Mouse (Mus musculus): ENCODE results near the gene Fam107b. TPM values are rescaled to one million over a fixed set of nuclear protein-coding genes. Genes with fewer than 3 reads are reported as not detected.

Gene Fam107b
- polyA plus RNA-seq, 1 experiment from 2014 or later = 31.8 TPM

DNA sequence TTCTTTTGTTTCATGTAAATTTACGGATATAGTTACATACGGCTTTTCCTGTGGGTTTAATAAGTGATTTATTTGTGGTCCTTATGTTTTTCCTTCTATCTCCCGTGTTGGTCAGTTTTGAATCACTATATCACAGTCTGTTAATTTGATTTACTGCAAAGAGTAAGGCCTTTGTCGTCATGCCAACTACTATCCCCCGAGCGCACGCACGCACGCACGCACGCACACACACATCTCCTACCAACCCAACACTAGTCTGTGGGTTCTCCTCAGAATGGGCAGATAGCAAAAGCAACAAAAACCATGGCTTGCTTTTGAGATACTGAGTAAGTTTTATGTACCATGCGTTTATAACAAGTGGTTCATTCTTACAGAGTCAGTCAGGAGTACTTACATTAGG is 168.4 kb downstream of the Fam107b start:
- Histone ChIP-seq H3K36me3 (no peaks in the 10 kb centered on the region), H3K4me2 (no peak overlapping the region), H3K27ac (no peak overlapping the region), H3K9me3 (no peaks in the 10 kb centered on the region), H3K4me3 (no peak overlapping the region), H3K27me3 (no peaks in the 10 kb centered on the region), H3K4me1 (peaks cover 38% of the 10 kb centered on the region), H3K9ac (no peak overlapping the region)
- no peak for ATAC-seq (ENCODE audit: borderline replicate concordance, extremely low read depth, low FRiP score, low TSS enrichment)
- WGBS = 79% methylated on average over 12 of the region's 12 CpGs

DNA sequence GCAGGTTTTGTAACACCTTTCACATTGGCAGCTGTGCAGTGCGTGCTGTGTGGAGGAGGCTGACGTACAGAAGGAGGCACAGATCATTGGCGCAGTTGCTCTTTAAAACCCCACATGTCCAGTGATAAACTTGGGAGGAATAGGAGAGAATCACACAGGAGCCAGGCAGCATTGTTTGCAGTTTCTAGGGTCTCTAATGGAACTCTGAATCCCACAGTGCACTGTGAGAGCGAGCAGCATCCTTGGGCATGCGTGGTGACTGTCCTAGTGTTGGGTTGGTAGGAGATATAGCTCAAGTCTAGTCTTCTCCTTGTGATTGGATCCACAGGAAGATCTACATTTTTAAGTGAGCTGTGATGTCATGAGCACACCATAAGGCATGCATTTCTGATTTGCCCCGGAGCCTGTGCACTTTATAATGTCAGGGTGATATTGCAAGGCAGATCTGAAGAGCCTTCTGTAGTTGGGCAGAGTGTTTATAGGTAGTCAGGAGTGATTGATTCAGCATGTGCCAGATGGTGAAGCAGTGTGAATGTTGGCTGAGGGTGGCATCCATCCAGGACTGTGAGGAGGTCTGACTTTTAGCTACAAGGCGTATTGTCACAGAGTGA is 169.2 kb downstream of the Fam107b start:
- H3K36me3 ChIP-seq = no peaks in the 10 kb centered on the region
- H3K4me2 ChIP-seq = no peak overlapping the region
- no peaks in the 10 kb centered on the region for H3K27me3 ChIP-seq
- H3K27ac ChIP-seq = no peak overlapping the region
- 77% methylated on average over 7 of the region's 7 CpGs for WGBS
- no peaks in the 10 kb centered on the region for H3K9me3 ChIP-seq
- ATAC-seq (ENCODE audit: borderline replicate concordance, extremely low read depth, low FRiP score, low TSS enrichment) = no peak
- peaks cover 38% of the 10 kb centered on the region for H3K4me1 ChIP-seq
- H3K9ac ChIP-seq = no peak overlapping the region
- no peak overlapping the region for H3K4me3 ChIP-seq

DNA sequence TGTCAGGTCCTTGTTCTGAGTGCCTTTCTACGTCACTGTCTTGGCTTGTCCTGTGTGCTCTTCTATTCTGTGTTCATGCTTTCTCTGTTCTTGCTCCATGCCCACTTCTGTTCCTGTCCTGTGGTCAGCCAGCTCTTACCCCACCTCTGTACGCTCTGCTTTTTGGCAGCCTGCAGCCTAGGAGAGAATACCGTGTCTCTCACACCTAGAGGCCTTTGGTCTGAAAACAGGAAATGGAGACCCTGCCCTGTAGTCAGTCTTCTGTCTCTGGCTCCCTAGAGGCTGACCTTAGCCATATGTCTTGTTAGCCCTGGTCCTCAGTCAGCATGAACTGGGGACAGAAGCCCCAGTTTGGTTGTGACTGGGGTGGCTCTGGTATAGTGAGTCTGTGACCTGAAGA is 170.0 kb downstream of the Fam107b start:
- H3K4me1 ChIP-seq = peaks cover 38% of the 10 kb centered on the region
- 69% methylated on average over 3 of the region's 3 CpGs for WGBS
- no peaks in the 10 kb centered on the region for H3K36me3 ChIP-seq
- H3K27me3 ChIP-seq = no peaks in the 10 kb centered on the region
- no peak overlapping the region for H3K9ac ChIP-seq
- H3K9me3 ChIP-seq = no peaks in the 10 kb centered on the region
- H3K4me2 ChIP-seq = no peak overlapping the region
- H3K4me3 ChIP-seq = no peak overlapping the region
- no peak overlapping the region for H3K27ac ChIP-seq
- no peak for ATAC-seq (ENCODE audit: borderline replicate concordance, extremely low read depth, low FRiP score, low TSS enrichment)

DNA sequence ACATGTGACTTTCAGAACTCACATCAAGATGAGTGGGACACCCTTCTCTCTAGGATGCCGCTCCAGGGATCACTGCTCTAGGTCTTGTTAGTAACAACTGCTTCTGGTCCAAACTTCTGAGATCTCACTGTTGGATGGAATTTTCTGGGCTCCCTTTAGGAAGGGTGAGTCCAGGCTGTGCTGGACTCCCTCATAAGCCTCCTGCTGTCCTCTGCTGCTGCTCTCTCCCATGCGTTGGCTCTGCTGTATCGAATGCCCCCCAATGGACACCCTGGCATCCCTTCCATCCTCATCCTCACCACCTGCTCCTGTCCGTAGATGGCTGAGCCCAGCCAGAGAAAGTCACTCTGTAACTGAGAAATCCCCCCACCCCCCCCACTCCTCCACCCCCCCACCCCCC is 170.4 kb downstream of the Fam107b start:
- no peak for ATAC-seq (ENCODE audit: borderline replicate concordance, extremely low read depth, low FRiP score, low TSS enrichment)
- Histone ChIP-seq H3K27me3 (no peaks in the 10 kb centered on the region), H3K9me3 (no peaks in the 10 kb centered on the region), H3K4me1 (peaks cover 40% of the 10 kb centered on the region), H3K4me2 (no peak overlapping the region), H3K4me3 (no peak overlapping the region), H3K9ac (no peak overlapping the region), H3K27ac (no peak overlapping the region), H3K36me3 (no peaks in the 10 kb centered on the region)
- 86% methylated on average over 4 of the region's 4 CpGs for WGBS

DNA sequence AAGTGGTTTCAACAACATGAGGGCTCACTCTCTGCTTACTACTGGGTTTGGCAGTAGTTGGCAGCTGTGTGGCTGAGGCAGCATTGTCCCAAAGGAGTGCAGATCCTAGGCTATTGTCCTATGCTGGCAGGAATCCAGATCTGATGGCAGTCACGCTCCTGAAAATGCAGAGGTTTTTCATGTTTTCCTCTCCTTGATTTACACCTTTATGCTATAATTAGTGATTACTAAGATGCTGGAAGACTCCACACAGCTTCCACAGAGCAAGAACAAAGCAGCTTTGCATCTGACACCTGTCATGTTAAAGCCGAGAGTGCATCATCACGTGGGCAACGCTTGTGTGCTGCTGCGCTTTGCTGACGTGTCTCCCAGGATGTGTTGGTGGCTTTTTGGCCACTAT is 172.2 kb downstream of the Fam107b start:
- no peak overlapping the region for H3K4me2 ChIP-seq
- ATAC-seq (ENCODE audit: borderline replicate concordance, extremely low read depth, low FRiP score, low TSS enrichment) = no peak
- 80% methylated on average over 6 of the region's 6 CpGs for WGBS

DNA sequence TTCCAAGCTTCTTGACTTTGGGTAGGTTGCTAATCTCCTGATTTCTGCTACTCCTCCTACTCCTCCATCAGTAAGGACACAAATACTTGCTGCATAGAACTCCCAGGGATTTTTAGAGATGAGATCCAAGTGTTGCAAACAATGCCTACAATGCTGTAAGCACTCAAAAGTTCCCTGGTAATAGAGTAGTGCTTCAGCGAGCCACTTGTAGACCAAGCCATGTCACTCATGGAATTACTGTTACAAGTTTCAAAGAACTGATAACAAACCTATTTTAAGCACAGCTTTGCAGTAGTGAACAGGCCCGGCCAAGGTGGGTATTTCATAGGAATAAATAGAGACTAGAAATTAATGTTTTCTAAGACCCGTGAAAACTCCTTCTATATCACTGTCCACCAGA is 174.8 kb downstream of the Fam107b start:
- H3K4me3 ChIP-seq = no peak overlapping the region
- peaks cover 25% of the 10 kb centered on the region for H3K4me1 ChIP-seq
- WGBS = 42% methylated on average over 3 of the region's 3 CpGs
- ATAC-seq (ENCODE audit: borderline replicate concordance, extremely low read depth, low FRiP score, low TSS enrichment) = no peak
- no peaks in the 10 kb centered on the region for H3K9me3 ChIP-seq
- no peaks in the 10 kb centered on the region for H3K36me3 ChIP-seq
- no peak overlapping the region for H3K27ac ChIP-seq
- H3K9ac ChIP-seq = no peak overlapping the region
- no peaks in the 10 kb centered on the region for H3K27me3 ChIP-seq
- no peak overlapping the region for H3K4me2 ChIP-seq

More for the DNA sequence above, 172.2 kb downstream of the Fam107b start:
- Histone ChIP-seq H3K9ac (no peak overlapping the region), H3K4me3 (no peak overlapping the region), H3K9me3 (no peaks in the 10 kb centered on the region), H3K4me1 (peaks cover 33% of the 10 kb centered on the region), H3K27ac (no peak overlapping the region), H3K27me3 (no peaks in the 10 kb centered on the region), H3K36me3 (no peaks in the 10 kb centered on the region)

DNA sequence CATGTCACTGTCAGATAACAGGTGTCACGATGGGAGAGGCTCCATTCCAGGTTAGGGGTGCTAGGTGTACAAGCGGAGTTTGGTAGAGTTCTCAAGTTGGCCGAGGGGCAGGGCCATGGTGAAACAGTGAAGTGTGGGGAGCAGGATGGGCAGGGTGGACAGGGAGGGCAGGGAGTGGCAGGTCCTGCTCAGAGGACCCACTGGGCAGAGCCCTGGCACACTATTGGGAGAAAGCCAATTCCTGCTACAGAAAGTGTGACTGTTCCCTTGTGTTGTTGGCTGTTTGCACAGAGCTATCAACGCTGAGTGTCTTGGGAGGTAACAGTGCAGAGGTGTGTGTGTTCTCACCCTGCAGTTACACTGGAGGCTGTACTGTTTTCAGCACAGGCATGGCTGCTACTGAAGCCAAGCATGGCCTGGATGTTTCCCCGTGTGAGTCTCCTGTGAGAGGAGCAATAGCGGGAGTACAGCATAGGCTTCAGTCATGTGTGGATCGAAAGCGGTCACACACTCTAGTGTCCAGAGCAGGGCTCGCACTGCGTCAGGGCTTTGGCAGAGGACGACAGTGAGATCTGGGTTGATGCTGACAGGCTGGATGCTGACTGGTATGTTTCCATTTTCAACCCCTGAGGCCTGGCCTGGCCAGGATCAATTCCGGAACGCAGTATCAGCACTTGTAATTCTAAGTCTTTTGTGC is 175.8 kb downstream of the Fam107b start:
- H3K4me2 ChIP-seq = no peak overlapping the region
- WGBS = 71% methylated on average over 13 of the region's 13 CpGs

DNA sequence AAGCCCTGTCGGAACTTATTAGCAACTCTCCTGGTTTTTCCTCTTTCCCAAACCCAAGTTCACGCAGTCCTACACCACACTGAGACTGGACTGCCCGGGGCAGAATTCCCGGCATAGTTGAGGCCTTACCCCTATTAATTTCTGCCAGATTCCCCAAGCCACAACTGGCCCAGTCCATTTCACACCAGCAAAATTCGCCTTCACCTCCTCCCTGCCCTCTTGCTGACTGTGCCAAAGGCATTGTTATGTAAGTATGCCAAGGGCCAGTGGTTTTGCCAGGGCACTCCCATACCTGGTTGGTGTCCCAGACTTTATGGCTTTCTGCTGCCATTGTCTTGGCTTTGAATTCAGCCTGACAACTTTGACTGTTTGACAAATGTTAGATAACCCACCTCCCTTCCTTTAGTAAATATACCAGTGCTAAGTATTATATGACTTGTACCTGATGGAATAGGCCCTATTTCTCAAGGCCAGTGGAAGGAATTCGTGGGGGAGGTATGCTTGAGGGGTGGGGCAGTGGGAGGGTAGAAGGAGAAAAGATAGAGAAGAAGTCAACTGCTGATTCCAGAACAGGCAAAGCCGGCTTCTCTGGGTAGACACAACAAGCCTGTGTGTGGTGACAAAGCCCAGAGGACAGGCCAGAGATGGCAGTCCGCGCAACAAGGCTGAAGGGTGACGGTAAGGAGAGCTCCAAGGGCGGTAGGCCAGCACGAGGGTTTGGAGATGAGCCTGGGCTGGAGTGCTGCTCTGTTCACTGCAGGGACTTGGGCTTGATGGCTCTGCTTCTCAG is 178.6 kb downstream of the Fam107b start:
- Histone ChIP-seq H3K27me3 (no peaks in the 10 kb centered on the region), H3K4me1 (peaks cover 29% of the 10 kb centered on the region), H3K4me2 (no peak overlapping the region), H3K4me3 (no peak overlapping the region), H3K9ac (no peak overlapping the region), H3K9me3 (no peaks in the 10 kb centered on the region), H3K36me3 (no peaks in the 10 kb centered on the region), H3K27ac (peak overlapping the region; percentile 42; the same call in 1 of the 2 replicates)
- 0 out of 2 replicates have a peak, but pooled peaks have one; percentile 31 for ATAC-seq (ENCODE audit: borderline replicate concordance, extremely low read depth, low FRiP score, low TSS enrichment)
- 46% methylated on average over 12 of the region's 12 CpGs for WGBS

More for the DNA sequence above, 175.8 kb downstream of the Fam107b start:
- Histone ChIP-seq H3K9me3 (no peaks in the 10 kb centered on the region), H3K27me3 (no peaks in the 10 kb centered on the region), H3K9ac (no peak overlapping the region), H3K36me3 (no peaks in the 10 kb centered on the region), H3K4me3 (no peak overlapping the region), H3K27ac (no peak overlapping the region), H3K4me1 (peaks cover 21% of the 10 kb centered on the region)
- no peak for ATAC-seq (ENCODE audit: borderline replicate concordance, extremely low read depth, low FRiP score, low TSS enrichment)

DNA sequence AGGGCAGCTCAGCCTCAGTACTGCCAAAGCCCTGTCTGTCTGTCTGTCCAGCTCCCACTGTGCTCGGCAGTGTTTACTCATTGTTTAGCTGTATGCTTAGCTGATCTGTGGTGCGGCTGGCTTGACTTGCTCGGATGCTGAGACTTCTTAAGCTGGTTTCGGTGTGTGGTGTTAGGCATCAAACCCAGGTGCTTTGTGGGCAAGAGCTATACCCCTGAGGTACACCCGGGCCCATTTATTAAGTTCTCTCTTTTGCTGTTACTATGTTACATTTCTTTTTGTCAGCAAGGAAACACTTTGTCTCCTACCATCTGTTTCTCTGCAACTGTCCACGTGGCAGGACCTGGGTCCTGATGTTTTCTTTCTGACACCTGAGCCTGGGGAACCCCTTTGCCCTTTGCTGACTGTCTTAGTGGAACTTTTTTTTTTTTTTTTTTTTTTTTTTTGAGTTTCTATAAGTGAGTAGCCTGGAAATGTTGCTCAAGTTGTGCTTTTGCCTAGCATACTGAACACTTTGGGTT is 179.3 kb downstream of the Fam107b start:
- Histone ChIP-seq H3K27me3 (no peaks in the 10 kb centered on the region), H3K27ac (no peak overlapping the region), H3K4me3 (no peak overlapping the region), H3K9me3 (no peaks in the 10 kb centered on the region), H3K4me2 (no peak overlapping the region), H3K9ac (no peak overlapping the region), H3K4me1 (peaks cover 32% of the 10 kb centered on the region), H3K36me3 (no peaks in the 10 kb centered on the region)
- no peak for ATAC-seq (ENCODE audit: borderline replicate concordance, extremely low read depth, low FRiP score, low TSS enrichment)
- 56% methylated on average over 6 of the region's 6 CpGs for WGBS

DNA sequence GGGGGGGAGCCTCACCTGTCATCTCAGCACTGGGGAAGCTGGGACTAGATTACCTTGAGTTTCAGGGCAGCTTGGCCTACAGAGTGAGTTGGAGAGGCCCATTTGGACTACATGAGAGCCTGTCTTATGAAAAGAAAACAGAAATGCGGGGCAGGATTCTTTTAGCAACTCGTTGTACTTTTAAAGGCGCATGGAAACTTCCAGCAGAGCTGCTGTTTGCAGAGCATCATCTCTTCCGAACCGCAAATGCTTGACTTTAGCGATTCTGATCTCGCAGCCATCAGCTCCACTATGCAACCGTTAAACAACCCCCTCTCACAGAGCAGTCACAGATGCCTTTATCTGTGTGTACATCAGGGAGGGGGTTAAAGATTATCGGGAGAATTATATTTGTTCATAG is 179.8 kb downstream of the Fam107b start:
- no peaks in the 10 kb centered on the region for H3K9me3 ChIP-seq
- no peak overlapping the region for H3K4me3 ChIP-seq
- no peaks in the 10 kb centered on the region for H3K27me3 ChIP-seq
- H3K9ac ChIP-seq = no peak overlapping the region
- H3K4me1 ChIP-seq = peaks cover 32% of the 10 kb centered on the region
- no peak overlapping the region for H3K27ac ChIP-seq
- no peak for ATAC-seq (ENCODE audit: borderline replicate concordance, extremely low read depth, low FRiP score, low TSS enrichment)
- no peaks in the 10 kb centered on the region for H3K36me3 ChIP-seq
- no peak overlapping the region for H3K4me2 ChIP-seq
- WGBS = 60% methylated on average over 9 of the region's 9 CpGs

DNA sequence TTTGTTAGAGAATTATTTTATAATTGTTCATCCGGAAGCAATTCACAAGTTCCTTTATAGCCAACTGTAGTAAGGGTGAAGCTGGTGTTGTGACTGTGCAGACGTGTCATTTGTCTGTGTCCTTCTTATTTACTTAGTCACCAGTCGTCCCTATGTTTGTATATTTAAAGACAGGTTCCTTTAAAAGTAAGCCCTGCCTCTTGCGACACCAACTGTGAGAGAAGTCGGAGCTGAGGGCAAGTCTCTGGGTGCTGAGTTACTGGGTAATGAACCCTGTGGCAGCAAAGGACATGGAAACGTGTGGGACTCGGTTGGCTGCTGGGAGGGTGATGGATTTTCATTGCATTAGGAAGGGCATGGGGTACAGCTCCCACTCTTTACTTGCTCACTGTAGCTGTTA is 182.1 kb downstream of the Fam107b start:
- Histone ChIP-seq H3K4me1 (peaks cover 25% of the 10 kb centered on the region), H3K4me3 (no peak overlapping the region)

DNA sequence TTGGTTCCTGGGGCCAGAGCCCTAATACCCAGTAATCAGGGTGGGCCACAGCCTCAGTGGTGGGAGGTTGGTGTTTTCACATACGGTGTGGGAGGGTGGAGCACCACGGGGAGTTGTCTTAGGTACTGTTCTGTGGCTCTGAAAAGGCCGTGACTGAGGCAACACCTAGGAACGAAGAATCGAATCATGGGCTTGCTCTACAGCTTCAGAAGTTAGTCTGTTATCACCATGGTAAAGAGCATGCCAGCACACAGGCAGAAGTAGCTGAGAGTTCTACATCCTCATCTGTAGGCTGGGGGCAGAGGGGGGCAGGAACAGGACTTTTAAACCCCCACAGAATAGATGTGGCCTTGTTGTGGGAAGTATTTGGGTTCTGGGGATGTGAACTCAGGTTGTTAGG is 182.6 kb downstream of the Fam107b start:
- H3K4me2 ChIP-seq = no peak overlapping the region
- 71% methylated on average over 5 of the region's 5 CpGs for WGBS
- peaks cover 25% of the 10 kb centered on the region for H3K4me1 ChIP-seq
- H3K36me3 ChIP-seq = no peaks in the 10 kb centered on the region
- H3K9ac ChIP-seq = no peak overlapping the region
- no peaks in the 10 kb centered on the region for H3K9me3 ChIP-seq
- no peak overlapping the region for H3K4me3 ChIP-seq
- H3K27ac ChIP-seq = no peak overlapping the region
- no peak for ATAC-seq (ENCODE audit: borderline replicate concordance, extremely low read depth, low FRiP score, low TSS enrichment)
- no peaks in the 10 kb centered on the region for H3K27me3 ChIP-seq

More for the DNA sequence above, 182.1 kb downstream of the Fam107b start:
- H3K9me3 ChIP-seq = no peaks in the 10 kb centered on the region
- H3K36me3 ChIP-seq = no peaks in the 10 kb centered on the region
- ATAC-seq (ENCODE audit: borderline replicate concordance, extremely low read depth, low FRiP score, low TSS enrichment) = no peak
- no peaks in the 10 kb centered on the region for H3K27me3 ChIP-seq
- no peak overlapping the region for H3K4me2 ChIP-seq
- no peak overlapping the region for H3K27ac ChIP-seq
- WGBS = 28% methylated on average over 7 of the region's 7 CpGs
- H3K9ac ChIP-seq = no peak overlapping the region

Measured in lung, embryonic 15.5 days (tissue).